Mouse (Mus musculus) G1E (cell line): ENCODE data around the gene Gpa33. TPM values are rescaled to one million over a fixed set of nuclear protein-coding genes. Genes with fewer than 3 reads are reported as not detected.

Experiments used
- ATAC-seq: 2 replicates; pipeline ENCODE4 v1.8.0; 2016; ENCODE audit warnings: mild to moderate bottlenecking; ENCODE audit not compliant: insufficient number of reproducible peaks, poor library complexity, low FRiP score, severe bottlenecking; ENCODE audit errors: extremely low read depth
- DNase-seq: peaks from one replicate; pipeline ENCODE4 v3.0.0; 2012; ENCODE audit warnings: low spot score
- H3K27me3 ChIP-seq: 2 replicates; pipeline ENCODE4 v1.6.1; 2012; ENCODE audit warnings: mild to moderate bottlenecking, low read length, inconsistent platforms; ENCODE audit not compliant: insufficient read depth
- H3K36me3 ChIP-seq: replicated peaks from 2 replicates; pipeline ENCODE3; 2012; ENCODE audit warnings: mild to moderate bottlenecking, inconsistent platforms
- H3K4me1 ChIP-seq: 2 replicates; pipeline ENCODE4 v1.6.1; 2012; ENCODE audit warnings: low read depth, low read length, inconsistent platforms, mixed read lengths; ENCODE audit not compliant: insufficient read depth
- H3K4me3 ChIP-seq: 2 replicates; pipeline ENCODE4 v1.5.1; 2012; ENCODE audit warnings: low read depth, mild to moderate bottlenecking, inconsistent platforms, low read length, moderate library complexity, mixed read lengths
- H3K9me3 ChIP-seq: replicated peaks from 2 replicates; pipeline ENCODE4 v1.6.1; 2012; ENCODE audit warnings: inconsistent platforms
- CTCF ChIP-seq: IDR thresholded peaks from 2 replicates; pipeline ENCODE4 v1.5.1; 2012; ENCODE audit warnings: low read depth, low read length, inconsistent platforms, mixed read lengths
- GATA1 ChIP-seq: IDR thresholded peaks from 2 replicates; pipeline ENCODE4 v1.6.1; 2012; ENCODE audit warnings: borderline replicate concordance, low read length, inconsistent platforms, mixed read lengths
- GATA2 ChIP-seq: IDR thresholded peaks from 2 replicates; pipeline ENCODE4 v1.6.1; 2012; ENCODE audit warnings: low read depth, low read length, inconsistent platforms, borderline replicate concordance
- POLR2AphosphoS5 ChIP-seq: IDR thresholded peaks from 2 replicates; pipeline ENCODE4 v1.6.1; 2012; ENCODE audit warnings: low read depth, low read length, inconsistent platforms; ENCODE audit not compliant: insufficient replicate concordance
- TAL1 ChIP-seq: conservative IDR thresholded peaks from 2 replicates; pipeline ENCODE4 v1.6.1; 2012; ENCODE audit warnings: low read depth, low read length, inconsistent platforms, mixed read lengths
- polyA plus RNA-seq: library from polyadenylated mRNA; stranded (reverse); fragments of >175 nt; gene quantifications from 2 replicates; pipeline ENCODE4 v1.2.3, GENCODE M21; 2012
- total RNA-seq, 2 experiments: library from RNA; stranded (forward) in 1 of 2; stranded (reverse) in 1 of 2; fragments of 200-1000 nt in 1 of 2; fragments of >200 nt in 1 of 2; fragmentation: Nextera tagmentation in 1 of 2; gene quantifications; 2 replicates each; pipeline ENCODE4 v1.2.3; 2014 to 2017

Gene Gpa33
- total and polyA plus RNA-seq, 3 experiments: 0.05 TPM; not detected in 2

GRCm38 (mm10) chr1:166155113-166155494 lies 25.1 kb downstream of the Gpa33 start:
- DNase-seq (no peak), ATAC-seq (no peak)
- H3K36me3 ChIP-seq: no peaks in the 10 kb centered on the region
- TF ChIP-seq GATA1 (no peak), GATA2 (no peak), TAL1 (no peak), POLR2AphosphoS5 (no peak), CTCF (no peak)
- peaks cover 14% of the 10 kb centered on the region; the same call in 1 of the 2 replicates for H3K27me3 ChIP-seq
- H3K4me3 ChIP-seq: no peak overlapping the region
- peaks cover 9% of the 10 kb centered on the region for H3K9me3 ChIP-seq
- peaks cover 29% of the 10 kb centered on the region for H3K4me1 ChIP-seq

- no peak for TF ChIP-seq TAL1
- no peak for TF ChIP-seq POLR2AphosphoS5
- TF ChIP-seq GATA1: no peak
- TF ChIP-seq GATA2: no peak
- no peak for TF ChIP-seq CTCF
- ATAC-seq: no peak
- peaks cover 14% of the 10 kb centered on the region; the same call in 1 of the 2 replicates for H3K27me3 ChIP-seq
- DNase-seq: no peak
- peaks cover 20% of the 10 kb centered on the region for H3K4me1 ChIP-seq
- H3K36me3 ChIP-seq: no peaks in the 10 kb centered on the region
- peaks cover 9% of the 10 kb centered on the region for H3K9me3 ChIP-seq
- H3K4me3 ChIP-seq: no peak overlapping the region
Measured at GRCm38 (mm10) chr1:166157712-166158111, 27.7 kb downstream of the Gpa33 start.

DNA sequence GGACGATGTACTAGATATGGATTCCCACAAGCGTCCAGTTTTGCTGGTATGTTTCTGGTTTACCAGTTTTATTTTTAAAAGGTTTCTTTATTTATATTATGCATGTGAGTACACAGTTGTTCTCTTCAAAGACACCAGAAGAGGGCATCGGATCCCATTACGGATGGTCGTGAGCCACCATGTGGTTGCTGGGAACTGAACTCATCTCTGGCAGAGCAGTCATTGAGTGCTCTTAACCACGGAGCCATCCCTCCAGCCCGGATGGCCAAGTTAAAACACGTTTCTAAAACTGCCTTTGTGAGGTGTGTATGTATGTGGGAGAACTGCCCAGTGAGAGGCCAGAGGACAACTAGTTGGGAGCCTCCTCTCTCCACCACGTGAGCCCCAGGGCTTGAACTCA lies 28.6 kb downstream of the Gpa33 start:
- Histone ChIP-seq H3K4me1 (peaks cover 11% of the 10 kb centered on the region), H3K4me3 (no peak overlapping the region), H3K9me3 (peaks cover 9% of the 10 kb centered on the region), H3K36me3 (no peaks in the 10 kb centered on the region), H3K27me3 (peaks cover 16% of the 10 kb centered on the region; the same call in 1 of the 2 replicates)
- DNase-seq: no peak
- TF ChIP-seq POLR2AphosphoS5 (no peak), TAL1 (no peak), GATA1 (no peak), GATA2 (no peak), CTCF (no peak)
- no peak for ATAC-seq

- no peak for TF ChIP-seq TAL1
- TF ChIP-seq POLR2AphosphoS5: no peak
- TF ChIP-seq CTCF: no peak
- TF ChIP-seq GATA2: no peak
- TF ChIP-seq GATA1: no peak
- peaks cover 7% of the 10 kb centered on the region for H3K9me3 ChIP-seq
- ATAC-seq (no peak), DNase-seq (no peak)
- H3K36me3 ChIP-seq: no peaks in the 10 kb centered on the region
- no peak overlapping the region for H3K4me3 ChIP-seq
- peaks cover 22% of the 10 kb centered on the region; the same call in 1 of the 2 replicates for H3K27me3 ChIP-seq
- H3K4me1 ChIP-seq: peaks cover 3% of the 10 kb centered on the region; the same call in 1 of the 2 replicates
Measured at GRCm38 (mm10) chr1:166160111-166160510, 30.1 kb downstream of the Gpa33 start.

DNA sequence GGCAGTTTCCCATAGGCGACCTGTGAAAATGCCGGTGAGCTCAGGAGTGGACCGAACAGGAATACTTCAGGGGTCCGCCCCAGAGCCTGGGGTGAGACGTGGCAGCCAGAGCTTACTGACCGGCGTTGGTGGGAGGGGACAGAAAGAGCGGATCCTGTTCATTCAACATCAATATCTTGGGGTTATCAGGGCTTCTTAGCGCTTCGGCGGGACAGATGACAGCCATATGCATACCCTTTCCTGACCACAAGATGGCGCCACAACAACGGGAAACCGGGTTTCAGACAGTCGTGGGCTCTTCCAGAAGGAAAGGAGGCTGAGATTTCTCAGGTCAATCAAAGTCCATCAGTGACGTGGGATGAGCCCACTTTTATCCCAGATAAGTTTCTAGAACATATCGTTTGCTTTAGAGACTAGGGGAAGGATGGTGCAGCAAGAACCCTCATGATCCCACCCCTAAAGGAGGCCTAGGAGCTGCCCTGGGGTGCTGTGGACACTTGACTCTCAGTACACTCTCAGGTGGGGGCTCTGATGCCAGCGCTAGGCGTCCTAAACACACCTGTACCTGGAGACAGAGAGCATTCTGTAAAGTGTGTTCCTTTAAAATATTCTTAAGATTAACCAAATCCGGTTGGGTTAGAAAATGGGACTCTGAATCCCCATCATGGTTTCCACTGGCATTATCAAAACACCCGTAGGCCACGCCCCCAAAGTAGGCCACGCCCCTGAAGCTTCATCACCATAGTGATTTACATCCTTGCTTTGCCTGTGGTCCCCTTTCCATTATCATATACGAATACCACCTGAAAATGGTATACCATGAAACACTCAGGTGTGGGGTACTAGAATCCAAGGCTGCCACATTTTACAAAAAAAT lies 30.8 kb downstream of the Gpa33 start:
- peaks cover 3% of the 10 kb centered on the region; the same call in 1 of the 2 replicates for H3K4me1 ChIP-seq
- H3K27me3 ChIP-seq: peaks cover 22% of the 10 kb centered on the region; the same call in 1 of the 2 replicates
- H3K4me3 ChIP-seq: no peak overlapping the region
- no peaks in the 10 kb centered on the region for H3K36me3 ChIP-seq
- peak; percentile 49 for DNase-seq
- peak; percentile 58 for TF ChIP-seq CTCF
- no peak for TF ChIP-seq POLR2AphosphoS5
- peak; percentile 15; the same call in 1 of the 2 replicates for ATAC-seq
- 0 out of 2 replicates have a peak, but pooled peaks cover under 1% of the 10 kb centered on the region for H3K9me3 ChIP-seq

GRCm38 (mm10) chr1:166164580-166164979 lies 34.5 kb downstream of the Gpa33 start:
- Histone ChIP-seq H3K27me3 (peaks cover 8% of the 10 kb centered on the region; the same call in 1 of the 2 replicates), H3K9me3 (no peaks in the 10 kb centered on the region), H3K4me3 (no peak overlapping the region), H3K4me1 (peaks cover 3% of the 10 kb centered on the region; the same call in 1 of the 2 replicates), H3K36me3 (no peaks in the 10 kb centered on the region)
- no peak for DNase-seq
- ATAC-seq: no peak
- TF ChIP-seq TAL1 (no peak), CTCF (no peak), POLR2AphosphoS5 (no peak), GATA2 (no peak), GATA1 (no peak)
